Mouse (Mus musculus) testis, adult 2 months (tissue): ENCODE data around the gene Rps27rt. TPM values are rescaled to one million over a fixed set of nuclear protein-coding genes. Genes with fewer than 3 reads are reported as not detected.
A peak's percentile ranks its signal among the peaks of the same experiment; 100 is the strongest.

ENCODE experiments used
- H3K27ac ChIP-seq: fragments of 200-500 bp; 2 replicates; pipeline ENCODE4 v1.5.1; 2012; ENCODE audit warnings: low read depth, low read length; ENCODE audit not compliant: control insufficient read depth, insufficient read depth
- H3K27me3 ChIP-seq: fragments of 200-500 bp; 2 replicates; pipeline ENCODE4 v1.6.1; 2012; ENCODE audit warnings: mild to moderate bottlenecking, low read length, moderate library complexity; ENCODE audit not compliant: control insufficient read depth, insufficient read depth
- H3K36me3 ChIP-seq: fragments of 200-500 bp; 2 replicates; pipeline ENCODE4 v1.6.1; 2012; ENCODE audit warnings: mild to moderate bottlenecking, low read length; ENCODE audit not compliant: control insufficient read depth, insufficient read depth
- H3K4me1 ChIP-seq: fragments of 200-500 bp; 2 replicates; pipeline ENCODE4 v1.6.1; 2012; ENCODE audit warnings: low read length; ENCODE audit not compliant: control insufficient read depth, insufficient read depth
- H3K4me3 ChIP-seq: fragments of 200-500 bp; 2 replicates; pipeline ENCODE4 v1.5.1; 2012; ENCODE audit warnings: low read depth, mild to moderate bottlenecking, low read length, moderate library complexity, mixed read lengths; ENCODE audit not compliant: control insufficient read depth
- CTCF ChIP-seq: fragments of 200-500 bp; IDR thresholded peaks from 2 replicates; pipeline ENCODE4 v1.5.1; 2012; ENCODE audit warnings: low read depth, mild to moderate bottlenecking, inconsistent platforms, low read length, moderate library complexity; ENCODE audit not compliant: control insufficient read depth, insufficient read depth, insufficient replicate concordance
- POLR2A ChIP-seq: fragments of 200-500 bp; IDR thresholded peaks from 2 replicates; pipeline ENCODE4 v1.6.1; 2012; ENCODE audit warnings: low read depth, mild to moderate bottlenecking, inconsistent platforms, low read length, moderate library complexity; ENCODE audit not compliant: control insufficient read depth
- polyA plus RNA-seq: library from polyadenylated mRNA; depleted of rRNA; stranded (reverse); fragments of >200 nt; gene quantifications from 2 replicates; pipeline ENCODE4 v1.2.3, GENCODE M21; 2012; rRNA removed

The Rps27rt gene
- polyA plus RNA-seq, 1 experiment = 25.9 TPM

DNA sequence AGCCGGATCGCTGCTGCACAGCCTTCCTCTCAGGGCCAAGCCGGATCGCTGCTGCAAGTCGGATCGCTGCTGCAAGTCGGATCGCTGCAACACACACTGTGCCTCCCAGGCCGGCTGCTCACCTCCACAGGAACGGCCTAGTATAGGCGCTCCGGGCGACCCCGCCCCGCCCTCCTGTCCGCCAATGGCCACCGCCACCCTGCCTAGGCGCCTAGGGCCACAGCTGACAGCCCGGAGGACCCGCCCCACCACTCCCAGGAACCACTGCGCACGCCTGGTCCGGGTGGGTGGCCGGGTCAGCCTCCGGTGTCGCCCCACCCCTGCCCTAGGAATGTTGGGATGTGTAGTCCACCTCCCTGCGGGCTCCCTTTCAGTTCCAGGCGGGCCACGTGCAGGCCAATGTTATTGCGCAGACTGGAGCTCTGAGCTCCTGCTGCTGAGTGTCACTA, 48.8 kb downstream of the Rps27rt start, which contains the start of gene Gpd1l:
Gene Gpd1l (minus strand): TSS at position 265 of the 449 bp plus-strand sequence.
- Histone ChIP-seq H3K36me3 (no peaks in the 10 kb centered on the region), H3K4me1 (peaks cover 16% of the 10 kb centered on the region), H3K27me3 (no peaks in the 10 kb centered on the region), H3K4me3 (peak within 1 kb of the TSS; percentile 90), H3K27ac (peak within 1 kb of the TSS; percentile 72)
- TF ChIP-seq POLR2A = peak; percentile 76
- no peak for TF ChIP-seq CTCF

DNA sequence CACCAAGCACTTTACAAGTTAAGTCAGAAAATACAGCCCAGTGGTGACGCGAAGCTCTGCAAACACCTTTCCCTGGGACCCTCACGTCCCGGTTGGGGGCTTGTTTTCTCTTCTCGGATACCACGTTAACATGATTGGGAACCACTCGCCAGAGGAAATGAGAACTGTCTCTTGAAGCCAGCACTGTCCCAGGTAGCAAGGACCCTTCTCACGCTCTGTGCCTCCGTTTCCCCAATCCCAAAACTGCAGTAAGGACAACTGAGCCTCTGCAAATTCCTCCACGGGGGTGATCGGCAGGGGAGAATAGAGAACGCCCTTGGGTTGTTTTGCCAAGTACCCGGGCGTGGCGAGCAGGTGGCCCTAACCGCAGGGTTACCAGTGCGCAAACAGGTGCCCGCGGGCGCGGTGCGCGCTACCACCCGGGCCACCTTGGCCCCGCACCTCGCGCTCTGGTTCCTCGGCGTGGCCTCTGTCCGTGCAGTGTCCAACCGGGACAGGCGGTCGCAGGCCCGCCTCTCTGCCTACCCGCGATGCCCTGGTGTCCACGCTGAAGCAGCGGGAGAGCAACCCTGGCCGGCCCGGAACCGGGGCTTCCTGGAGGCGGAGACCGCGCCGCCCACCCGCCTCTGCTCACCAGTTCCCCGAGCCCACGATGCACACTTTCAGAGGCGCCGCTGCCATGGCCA, 49.4 kb downstream of the Rps27rt start:
- Histone ChIP-seq H3K27ac (peak overlapping the region; percentile 72), H3K36me3 (no peaks in the 10 kb centered on the region), H3K4me3 (peak overlapping the region; percentile 90), H3K27me3 (no peaks in the 10 kb centered on the region), H3K4me1 (peaks cover 16% of the 10 kb centered on the region)
- TF ChIP-seq POLR2A (no peak), CTCF (no peak)

DNA sequence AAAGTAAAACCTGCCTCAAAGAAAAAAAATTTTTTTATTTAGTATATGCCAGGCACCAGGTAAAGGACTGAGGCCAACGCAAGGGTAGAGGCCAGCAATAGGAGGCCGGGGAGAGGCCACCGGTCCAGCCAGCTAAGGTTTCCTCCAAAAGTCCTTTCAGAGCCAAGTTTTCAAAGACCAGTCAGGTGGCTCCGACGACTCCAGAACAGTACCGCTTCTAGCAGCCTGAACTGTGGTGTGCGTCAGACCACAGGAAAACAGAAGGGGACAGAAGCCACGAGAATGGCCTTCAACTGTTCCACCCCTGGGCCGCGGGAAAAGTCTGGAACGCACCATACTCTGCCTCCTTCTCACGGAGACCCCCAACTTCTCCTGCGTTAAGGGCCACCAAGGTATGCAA, 49.9 kb downstream of the Rps27rt start:
- Histone ChIP-seq H3K4me3 (peak overlapping the region; percentile 90), H3K27me3 (no peaks in the 10 kb centered on the region), H3K27ac (no peak overlapping the region), H3K4me1 (peaks cover 16% of the 10 kb centered on the region), H3K36me3 (no peaks in the 10 kb centered on the region)
- TF ChIP-seq POLR2A (no peak), CTCF (no peak)

Other genes with a start within 250 kb of the Rps27rt start
- gene Cmtm7, start 200.9 kb downstream of the Rps27rt start, polyA plus RNA-seq = 6.8 and 10.1 TPM in 2 replicates
- gene Cmtm8, start 138.6 kb downstream of the Rps27rt start, polyA plus RNA-seq = 1.7 and 2.1 TPM in 2 replicates
- 3.1 and 3.2 TPM in 2 replicates for gene Gpd1l, start 48.8 kb downstream of the Rps27rt start, polyA plus RNA-seq
- gene Osbpl10, start 4.2 kb downstream of the Rps27rt start, polyA plus RNA-seq = 136 and 161 TPM in 2 replicates